Mouse (Mus musculus) NIH3T3 (cell line): ENCODE measurements around the gene Sphk1.
A peak's percentile ranks its signal among the peaks of the same experiment; 100 is the strongest.
"Not testable (repeated sequence)": the region's sequence is repeated elsewhere in the genome, so short reads cannot be mapped to it uniquely, and the experiment has no call there.

ENCODE experiments used
- DNase-seq: peaks from one replicate; pipeline ENCODE4 v3.0.0-alpha.2; 2012; ENCODE audit warnings: low read depth

Sphk1 gene

DNA sequence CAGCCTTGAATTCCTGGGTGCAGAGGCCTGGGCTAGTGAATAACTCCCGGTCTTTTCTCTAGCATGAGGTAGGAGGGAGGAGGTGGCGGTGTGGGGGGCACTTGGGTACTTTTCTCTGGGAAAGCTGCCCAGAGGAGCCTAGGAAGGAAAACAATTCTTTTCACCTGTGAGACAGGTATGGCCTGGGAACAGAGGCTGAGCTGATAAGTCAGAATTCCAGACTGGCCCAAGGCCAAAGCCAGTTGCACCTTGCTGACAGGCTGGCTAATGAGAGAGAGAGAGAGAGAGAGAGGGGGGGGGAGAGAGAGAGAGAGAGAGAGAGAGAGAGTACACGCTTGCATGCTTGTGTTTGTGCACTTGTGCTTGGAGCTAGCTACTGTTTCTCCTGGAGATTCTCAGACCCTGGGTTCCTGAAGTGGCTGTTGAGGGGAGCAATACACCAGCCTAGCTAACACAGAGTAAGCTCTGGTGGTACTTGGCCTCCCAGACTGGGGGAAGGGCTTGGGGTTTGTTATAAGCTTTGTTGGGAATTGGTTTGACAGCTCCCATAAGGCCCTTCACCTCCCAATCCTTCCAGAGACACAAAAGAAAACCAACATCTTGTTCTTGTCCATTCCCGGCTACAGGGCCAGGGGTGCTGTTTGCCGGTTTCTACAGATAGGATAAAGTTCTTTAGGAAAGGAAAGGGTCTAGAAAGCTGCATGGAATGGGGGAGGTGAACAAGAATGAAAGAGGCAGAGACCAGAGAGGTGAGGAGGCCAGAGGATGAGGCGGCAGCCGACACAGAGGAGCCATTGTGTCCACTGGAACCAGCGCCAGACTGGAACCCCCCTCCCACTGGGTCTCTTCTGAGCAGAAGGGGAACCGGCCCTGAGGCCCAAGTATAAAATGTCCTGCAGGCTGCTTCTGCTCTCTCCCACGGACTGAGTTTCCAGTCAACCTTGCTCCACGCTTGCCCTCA, at the start of gene Sphk1:
TSS of gene Sphk1 (plus strand) at position 739 of the 961 bp plus-strand sequence.
- no peak for DNase-seq

DNA sequence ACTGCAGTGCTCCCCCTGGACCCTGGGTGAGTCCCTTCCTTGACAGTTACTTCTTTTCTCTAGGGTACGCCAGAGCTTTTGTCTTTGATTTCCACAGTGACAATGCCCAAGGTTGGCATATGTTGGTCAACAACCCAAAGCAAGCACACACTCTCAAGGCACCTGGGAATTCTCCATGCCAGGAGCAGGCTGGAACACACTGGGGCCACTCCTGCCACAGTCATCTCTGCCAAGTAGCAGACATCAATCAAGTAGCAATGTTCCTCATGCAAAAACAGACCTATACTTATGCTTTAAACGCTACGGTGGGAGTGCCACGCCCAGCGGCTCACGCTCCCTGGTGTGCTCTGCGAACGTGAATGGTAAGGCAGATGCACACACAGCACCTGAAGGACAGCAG, 49.8 kb upstream of the Sphk1 start:
- no peak for DNase-seq

DNA sequence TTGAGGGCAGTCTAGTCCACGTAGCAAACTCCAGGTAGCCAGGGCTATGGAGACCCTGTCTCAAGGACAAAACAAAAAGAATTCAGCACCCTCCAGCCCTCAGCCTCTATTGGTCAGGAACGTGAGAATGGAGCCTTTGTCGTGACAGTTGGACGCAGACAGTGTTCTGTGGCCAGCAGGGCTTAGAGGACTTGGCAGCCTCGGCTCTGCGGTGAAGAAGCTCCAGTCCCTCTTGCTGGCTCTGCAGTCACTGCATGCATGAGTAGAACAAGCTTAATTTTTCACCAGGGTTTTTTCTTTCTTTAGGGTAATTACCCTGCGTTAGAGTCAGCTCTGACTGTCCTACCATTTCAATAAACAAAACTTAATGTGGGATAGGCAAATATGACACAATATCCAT, 48.9 kb upstream of the Sphk1 start:
- no peak for DNase-seq

DNA sequence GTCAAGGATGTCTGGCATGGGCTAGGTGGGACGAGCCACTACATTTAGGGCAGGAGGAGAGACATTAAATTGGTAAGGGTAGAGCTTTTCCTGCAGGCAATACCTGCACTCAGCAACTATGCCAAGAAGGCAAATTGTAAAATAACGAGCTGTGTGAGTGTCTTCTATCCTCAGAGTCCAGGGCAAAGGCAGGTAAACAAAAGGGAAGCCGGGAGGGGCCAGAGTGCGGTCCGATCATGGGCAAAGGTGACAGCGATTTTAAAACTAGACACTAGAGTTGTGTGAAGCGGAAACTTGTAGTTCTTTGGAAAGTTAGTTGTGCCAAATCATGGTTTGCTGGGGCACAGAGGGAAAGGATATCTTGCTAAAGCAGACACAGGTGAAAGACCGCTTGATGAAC, 46.5 kb upstream of the Sphk1 start:
- no peak for DNase-seq

DNA sequence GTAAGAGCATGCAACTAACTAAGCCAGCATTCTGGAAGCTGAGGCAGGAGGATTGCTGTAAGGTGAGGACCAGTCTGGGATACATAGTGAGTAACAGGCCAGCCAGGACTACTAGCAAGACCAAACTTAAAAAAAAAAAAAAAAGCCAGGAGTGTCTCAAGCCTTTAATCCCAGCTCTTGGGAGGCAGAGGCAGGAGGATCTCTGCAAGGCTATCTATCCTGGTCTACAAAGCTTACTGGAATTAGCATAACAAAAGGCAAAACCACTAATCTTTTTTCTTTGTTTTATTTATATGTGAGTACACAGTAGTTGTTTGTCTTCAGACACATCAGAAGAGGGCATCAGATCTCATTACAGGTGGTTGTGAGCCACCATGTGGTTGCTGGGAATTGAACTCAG, 42.5 kb upstream of the Sphk1 start:
- DNase-seq, result no peak

DNA sequence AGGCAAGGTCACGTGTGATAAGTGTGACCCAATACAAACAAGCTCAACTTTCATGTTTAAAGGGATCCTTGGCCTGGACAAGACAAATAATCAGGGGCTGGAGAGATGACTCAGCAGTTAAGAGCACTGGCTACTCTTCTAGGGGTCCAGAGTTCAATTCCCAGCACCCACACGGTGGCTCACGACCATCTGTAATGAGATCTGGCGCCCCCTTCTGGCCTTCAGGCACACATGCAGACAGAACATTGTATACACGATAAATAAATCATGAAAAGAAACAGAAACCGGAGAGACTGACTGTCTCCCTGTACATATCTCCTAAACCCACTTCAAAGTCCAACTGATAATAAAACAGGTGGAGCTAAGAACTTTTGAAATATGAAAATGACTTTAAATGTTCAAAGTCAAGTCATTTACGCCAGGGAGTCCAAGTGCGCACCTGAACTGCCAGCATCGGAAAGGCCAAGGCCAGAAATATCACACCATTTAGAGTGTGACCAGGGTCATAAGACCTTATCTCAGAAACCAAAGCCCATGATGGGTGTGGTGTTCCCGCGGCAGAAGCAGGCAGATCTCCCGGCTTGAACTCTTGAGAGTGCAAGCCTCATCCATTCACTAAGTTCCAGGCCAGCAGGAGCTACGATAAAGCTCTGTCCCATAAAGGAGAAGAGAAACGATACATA, 41.9 kb upstream of the Sphk1 start:
- peak; percentile 70 for DNase-seq

DNA sequence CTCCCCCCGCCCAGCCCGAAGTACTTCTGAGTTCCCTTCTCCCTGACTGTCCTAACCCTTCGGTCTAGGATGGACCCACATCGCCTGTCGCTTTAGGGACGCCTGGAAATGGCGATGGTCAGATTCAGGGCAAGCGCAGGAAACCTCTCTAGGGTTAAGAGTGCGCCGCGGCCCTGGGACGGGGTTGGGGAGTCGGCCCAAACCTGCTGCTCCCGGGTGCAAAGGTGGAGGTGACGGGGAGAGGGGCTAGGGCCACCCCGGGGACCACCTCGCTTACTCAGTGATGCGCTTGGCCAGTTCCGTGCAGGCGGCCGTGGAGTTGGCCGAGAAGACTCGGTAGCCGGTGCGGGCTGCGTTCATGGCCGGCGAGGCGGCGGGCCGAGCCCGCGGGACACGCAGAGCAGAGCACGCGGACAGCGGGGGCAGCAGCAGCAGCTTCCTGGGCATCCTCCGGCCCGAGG, 40.9 kb upstream of the Sphk1 start:
- peak; percentile 33 for DNase-seq

DNA sequence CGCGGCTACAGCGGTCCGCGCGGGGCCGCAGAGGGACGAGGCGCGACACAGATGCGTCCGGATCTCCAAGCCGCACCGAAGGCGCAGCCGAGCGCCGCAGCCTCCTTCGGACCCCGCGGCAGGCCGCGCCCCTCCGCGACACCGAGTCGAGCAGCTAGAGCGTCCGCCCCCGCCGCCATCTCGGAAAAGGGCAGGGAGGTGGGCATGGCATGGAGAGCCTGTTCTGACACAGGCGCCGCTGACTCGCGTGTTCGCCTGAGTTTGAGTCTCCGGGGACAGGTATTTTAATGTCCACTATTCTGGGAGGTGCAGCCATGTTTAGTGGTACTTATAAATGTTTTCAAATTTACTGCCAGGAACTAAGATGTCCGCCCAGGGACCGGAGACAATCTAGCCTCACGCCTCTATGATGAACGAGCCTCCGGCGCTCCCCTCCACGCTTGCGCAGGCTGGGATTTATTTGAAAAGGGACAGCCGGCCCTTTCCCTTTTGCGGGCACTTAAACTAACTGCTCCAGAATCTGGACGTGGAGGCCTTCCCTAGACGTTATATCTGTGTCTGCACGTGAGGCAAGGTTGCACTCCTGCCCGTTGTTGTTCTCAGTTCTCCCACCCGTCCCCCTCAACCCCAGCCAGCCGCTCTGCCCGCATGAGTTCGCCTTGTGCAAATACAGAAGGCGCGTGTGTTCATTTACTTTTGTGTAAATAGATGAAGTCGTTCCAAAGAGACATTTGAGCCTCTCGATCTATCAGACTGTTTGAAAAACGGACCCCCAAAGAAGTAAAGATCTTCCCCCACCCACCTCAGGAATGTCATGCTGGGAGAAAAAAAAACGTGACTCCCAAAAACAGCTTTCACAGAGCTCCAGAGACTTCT, 40.3 kb upstream of the Sphk1 start:
- peak; percentile 94 for DNase-seq

DNA sequence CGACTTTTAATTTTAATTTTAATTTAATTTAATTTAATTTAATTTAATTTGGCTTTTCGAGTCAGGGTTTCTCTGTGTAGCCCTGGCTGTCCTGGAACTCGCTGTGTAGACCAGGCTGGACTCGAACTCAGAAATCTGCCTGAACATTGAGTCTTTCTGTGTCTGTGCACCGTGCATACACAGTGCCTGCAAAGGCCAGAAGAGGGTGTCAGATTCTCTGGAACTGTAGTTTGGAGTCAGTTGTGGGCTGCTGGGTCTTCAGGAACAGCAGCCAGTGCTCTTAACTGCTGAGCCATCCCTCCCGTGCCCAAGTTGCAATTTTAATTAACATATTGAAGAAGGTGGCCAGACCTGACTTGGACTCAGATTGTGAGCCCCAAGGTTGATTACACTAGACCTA, 39.4 kb upstream of the Sphk1 start:
- DNase-seq, result no peak

DNA sequence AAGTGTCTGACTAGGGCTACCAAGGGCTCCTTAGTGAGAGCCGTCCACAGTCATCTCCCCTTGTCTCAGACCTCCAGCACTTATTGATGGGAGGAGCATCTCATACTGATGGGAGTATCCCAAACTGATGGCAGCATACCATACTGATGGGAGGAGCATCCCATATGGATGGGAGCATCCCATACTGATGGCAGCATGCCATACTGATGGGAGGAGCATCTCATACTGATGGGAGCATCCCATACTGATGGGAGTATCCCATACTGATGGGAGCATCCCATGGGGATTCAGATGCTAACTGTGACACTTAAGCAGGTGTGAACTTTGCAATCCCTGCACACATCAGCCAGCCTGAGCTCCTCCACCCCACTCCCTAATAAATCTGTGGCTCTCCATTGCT, 38.2 kb upstream of the Sphk1 start:
- DNase-seq, result not testable (repeated sequence)

DNA sequence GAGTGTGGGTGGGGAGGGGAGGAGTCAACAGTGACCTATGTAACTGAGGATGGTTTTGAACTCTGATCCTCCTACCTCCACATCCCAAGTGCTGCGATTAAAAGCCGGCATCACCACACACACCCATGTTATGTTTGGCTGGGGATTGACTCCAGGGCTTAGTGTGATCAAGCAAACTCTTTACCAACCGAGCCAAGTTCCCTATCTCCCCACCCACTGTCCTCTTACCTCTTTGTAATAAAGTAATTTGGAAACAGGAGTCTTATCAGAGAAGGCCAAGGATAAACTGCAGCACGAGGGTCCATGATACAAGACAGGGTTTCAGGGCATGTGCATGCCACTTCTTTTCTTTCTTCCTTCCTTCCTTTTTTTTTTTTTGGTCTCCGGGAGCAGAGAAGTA, 37.5 kb upstream of the Sphk1 start:
- no peak for DNase-seq

DNA sequence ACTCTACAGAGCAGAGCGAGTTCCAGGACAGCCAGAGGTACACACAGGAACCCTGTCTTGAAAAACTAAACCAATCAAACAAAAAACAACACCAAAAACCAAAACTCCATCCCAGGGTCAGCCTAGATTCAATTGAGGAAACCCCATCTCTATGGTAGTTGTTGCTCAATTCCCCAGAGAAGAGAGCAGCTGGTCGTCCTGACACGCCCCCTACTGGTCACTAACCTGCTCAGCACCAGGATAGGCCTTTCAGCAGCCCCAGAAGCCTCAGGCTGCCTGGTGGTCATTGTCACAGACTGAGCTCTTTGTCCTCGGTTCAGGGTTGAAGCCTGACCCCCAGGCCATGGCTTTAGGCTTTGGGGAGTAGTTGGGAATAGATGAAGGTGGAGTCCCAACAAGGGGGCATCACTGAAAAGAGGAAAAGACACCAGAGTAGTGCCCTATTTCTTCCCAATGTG, 36.9 kb upstream of the Sphk1 start, which contains the start of gene Prpsap1:
TSS of gene Prpsap1 (minus strand) at position 408 of the 458 bp plus-strand sequence.
- peak; percentile 83 for DNase-seq

DNA sequence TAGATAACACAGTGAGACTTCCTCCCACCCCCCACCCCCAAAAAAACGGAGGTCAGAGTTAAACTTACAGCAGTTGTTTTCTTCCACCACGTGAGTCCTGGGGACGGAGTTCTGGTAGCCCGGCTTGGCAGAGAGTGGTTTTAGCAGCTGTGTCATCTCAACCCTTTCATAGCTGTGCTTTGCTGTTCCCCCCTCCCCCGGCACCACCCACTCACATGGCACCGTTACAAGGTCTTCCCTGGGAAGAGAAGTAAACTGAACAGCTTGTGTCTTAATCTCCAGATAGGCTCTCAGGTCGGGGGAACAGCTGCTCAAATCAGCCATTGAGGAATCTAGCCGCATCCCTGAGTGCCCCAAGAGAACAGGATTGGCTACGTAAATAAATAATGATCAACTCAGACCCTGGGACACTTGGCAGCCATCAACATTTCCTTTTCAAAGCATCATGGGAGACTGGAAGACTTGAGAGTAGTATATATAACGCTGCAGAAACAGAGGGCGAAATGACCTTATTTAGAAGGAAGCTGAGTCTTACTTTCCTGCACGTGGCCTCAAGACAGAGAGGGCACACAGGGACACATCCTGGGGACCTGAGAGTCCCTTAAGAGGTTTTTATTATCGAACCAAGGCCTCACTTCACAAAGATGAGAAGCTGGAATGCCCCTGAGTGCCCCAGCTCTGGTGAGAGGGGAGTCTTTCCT, 36.1 kb upstream of the Sphk1 start:
- peak; percentile 35 for DNase-seq

DNA sequence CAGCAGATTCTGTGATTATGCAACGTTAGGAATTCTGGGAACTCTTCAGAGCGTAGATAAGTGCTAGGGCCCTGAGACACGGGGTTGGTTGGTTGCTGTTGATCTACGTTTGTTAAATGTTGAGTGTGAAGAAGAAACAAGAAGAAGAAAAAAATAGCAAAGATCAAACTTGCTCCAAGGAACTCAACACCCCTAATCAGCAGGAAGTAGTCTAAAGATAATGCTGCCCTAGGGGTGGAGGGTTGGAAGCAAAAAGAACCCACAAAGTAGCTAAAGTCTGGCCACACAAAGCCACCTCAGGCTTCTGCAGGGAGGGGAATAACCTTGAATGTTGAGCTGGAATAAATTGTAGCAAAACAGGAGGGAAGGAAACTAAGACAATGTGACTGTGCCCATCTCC, 33.4 kb upstream of the Sphk1 start:
- DNase-seq, result no peak

DNA sequence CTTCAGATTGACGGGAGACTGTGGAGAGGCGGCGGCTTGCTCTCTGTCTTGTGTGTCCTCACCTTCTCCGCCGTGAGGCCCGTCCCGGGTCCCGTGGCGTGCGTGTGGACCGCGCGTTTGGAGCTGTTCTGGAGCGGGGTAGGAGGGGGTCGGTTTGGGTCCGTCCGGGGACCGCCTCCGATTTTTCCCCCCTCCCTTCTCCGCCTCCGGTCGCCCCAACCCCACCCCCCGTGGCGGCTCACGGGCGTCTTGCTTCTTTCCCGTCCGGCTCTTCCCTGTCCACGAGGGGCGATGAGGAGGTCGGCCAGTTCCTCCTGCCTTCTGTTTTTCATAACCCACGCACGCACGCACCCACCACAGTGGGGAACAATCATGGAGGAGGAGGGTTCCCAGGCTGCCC, 32.1 kb upstream of the Sphk1 start:
- no peak for DNase-seq

DNA sequence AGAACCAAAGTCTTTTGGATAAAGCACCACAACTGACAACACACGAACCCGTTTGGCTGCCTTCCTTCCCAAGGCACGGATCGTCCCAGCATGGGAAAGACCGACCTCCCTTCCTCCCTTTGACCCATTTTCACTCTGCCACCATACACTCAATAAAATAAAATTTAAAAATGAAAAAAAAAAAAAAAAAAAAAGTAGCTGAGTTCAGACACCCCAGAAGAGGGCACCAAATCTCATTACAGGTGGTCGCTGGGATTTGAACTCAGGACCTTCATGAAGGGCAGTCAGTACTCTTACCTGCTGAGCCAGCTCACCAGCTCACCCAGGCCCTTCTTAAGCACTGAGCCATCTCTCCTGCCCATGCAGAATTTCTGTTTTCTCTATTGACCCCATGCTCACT, 31.7 kb upstream of the Sphk1 start:
- DNase-seq, result no peak

DNA sequence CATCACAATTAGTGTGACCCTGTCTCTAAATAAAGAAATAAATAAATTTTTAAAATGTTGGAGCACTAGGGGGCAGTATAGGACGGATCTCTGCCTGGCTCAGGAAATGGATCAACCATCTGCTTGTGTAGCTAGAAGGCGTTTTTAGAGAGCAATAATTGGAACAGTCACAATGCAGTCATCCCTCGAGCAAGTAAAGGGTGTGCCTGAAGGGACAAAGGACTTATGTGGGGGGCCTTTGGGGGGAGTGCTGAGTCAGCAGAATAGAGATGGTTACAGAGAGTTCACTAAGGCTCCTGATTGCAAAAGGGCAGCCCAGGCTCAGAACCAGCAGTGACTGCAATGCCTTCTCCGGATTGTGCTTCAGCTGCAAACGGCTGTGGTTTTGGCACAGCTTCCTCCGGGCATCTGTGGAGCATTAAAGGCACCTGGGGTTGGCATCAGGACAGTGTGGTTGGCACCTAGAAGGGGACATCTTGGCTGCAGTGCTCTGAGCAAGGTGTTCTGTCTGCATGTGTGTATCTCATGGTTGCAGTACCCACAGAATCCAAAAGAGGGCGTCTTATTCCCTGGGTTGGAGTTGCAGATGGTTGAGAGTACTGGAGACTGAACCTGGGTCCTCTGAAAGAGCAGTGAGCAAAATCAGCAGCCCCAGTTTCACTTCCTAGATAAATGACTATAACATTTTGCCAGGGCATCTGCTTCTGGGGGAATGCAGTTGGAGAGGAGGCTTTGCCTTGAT, 29.5 kb upstream of the Sphk1 start:
- peak; percentile 85 for DNase-seq

DNA sequence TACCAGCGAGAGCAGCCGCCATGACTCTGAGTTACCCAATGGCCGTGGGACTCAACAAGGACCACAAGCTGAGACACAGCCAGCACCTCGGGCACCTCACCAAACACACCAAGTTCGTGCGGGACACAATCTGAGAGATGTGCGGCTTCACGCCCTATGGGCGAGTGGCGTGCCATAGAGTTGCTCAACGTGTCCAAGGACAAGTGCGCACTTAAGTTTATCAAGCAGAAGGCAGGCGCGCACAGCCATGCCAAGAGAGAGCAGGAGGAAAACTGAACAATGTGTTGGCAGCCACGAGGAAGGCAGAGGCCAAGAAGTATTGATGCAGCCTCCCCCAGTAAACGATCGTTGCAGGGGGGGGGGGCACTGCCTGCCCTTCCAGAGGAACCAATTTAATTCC, 26.2 kb upstream of the Sphk1 start:
- DNase-seq, result no peak

DNA sequence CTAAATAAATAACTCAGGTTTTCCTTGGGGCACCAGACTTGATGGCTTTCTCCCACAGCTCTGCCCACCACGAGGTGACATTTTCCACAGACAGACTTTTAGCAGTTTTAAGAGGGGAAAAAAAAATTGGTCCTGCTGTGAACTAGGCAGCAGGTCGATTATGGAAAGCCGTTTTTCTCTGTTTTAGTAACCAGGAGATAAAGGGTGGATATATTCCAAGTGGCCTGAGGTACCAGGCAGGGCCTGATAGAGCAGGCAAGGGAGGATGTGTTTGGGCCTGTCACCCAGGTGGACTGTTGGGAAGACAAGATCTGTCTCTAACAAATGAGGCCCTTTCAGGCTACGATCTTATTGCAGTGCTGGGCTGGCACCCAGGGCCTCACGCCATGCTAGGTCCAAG, 25.2 kb upstream of the Sphk1 start:
- no peak for DNase-seq

DNA sequence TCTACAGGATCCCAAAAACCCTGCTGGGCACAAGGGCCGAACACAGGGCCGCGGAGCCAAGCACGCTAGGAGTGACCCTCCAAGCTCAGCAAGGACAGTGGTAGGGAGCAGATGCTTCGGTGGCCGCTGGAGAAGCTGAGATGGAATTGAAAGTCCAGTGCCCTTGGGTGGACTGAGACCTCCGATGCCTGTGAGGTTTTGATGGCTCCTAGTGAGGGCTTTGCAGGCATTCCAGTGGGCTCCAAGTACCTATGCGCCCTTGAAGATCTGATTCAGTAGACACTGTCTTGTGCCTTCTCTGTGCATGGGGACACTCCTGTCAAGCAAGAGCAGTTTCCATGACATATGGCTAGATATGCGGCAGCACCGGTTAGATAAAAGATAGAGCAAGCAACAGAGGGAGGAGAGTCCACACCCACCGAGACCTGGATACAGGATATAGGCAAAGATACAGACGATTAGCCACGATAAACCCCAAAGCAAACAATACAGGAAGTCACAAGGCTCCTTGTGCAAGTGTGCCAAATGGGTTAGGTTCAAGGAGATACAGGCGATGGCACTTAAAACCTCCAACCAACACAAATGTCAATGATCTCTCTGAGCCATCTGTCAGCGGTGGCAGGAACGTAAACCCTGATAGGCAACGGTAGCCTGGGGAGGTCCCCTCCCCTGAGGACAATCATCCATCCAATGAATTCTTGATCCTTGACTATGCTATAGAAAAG, 24.4 kb upstream of the Sphk1 start:
- no peak for DNase-seq
